Mouse (Mus musculus) urinary bladder, adult 2 months (tissue): ENCODE results near the gene Dner. TPM values are rescaled to one million over a fixed set of nuclear protein-coding genes. Genes with fewer than 3 reads are reported as not detected.

Experiments used
- DNase-seq: peaks from one replicate; pipeline ENCODE4 v3.0.0; 2022; ENCODE audit warnings: low spot score
- polyA plus RNA-seq: library from polyadenylated mRNA; depleted of rRNA; stranded (reverse); fragments of >200 nt; gene quantifications from 2 replicates; pipeline ENCODE4 v1.2.3, GENCODE M21; 2012; rRNA removed

The Dner gene
- polyA plus RNA-seq, 1 experiment = 18.8 TPM

GRCm38 (mm10) chr1:84325309-84325708 is 370.7 kb downstream of the Dner start:
- no peak for DNase-seq

- DNase-seq = no peak
Observed at GRCm38 (mm10) chr1:84321327-84321726, 374.7 kb downstream of the Dner start.

Other genes starting within 250 kb of the Dner start
- 11.6 and 17.0 TPM in 2 replicates for gene Fbxo36, start 143.6 kb upstream of the Dner start, polyA plus RNA-seq
- 84.8 and 90.2 TPM in 2 replicates for gene Trip12, start 144.3 kb upstream of the Dner start, polyA plus RNA-seq
- 4.1 and 4.4 TPM in 2 replicates for gene Slc16a14, start 238.9 kb upstream of the Dner start, polyA plus RNA-seq